Mouse (Mus musculus) limb, embryonic 13.5 days (tissue): ENCODE results near the gene Tedc2. TPM values are rescaled to one million over a fixed set of nuclear protein-coding genes. Genes with fewer than 3 reads are reported as not detected.
A peak's percentile ranks its signal among the peaks of the same experiment; 100 is the strongest.

Experiments used
- ATAC-seq: fragments of 200-750 bp; cut with Nextera tagmentation; 2 replicates; pipeline ENCODE4 v1.8.0; 2017; ENCODE audit warnings: low read depth, moderate number of reproducible peaks, moderate TSS enrichment; ENCODE audit not compliant: low FRiP score
- H3K27ac ChIP-seq: fragments of 300-500 bp; sonication (generic); 2 replicates; pipeline ENCODE4 v1.5.1; 2015; ENCODE audit warnings: inconsistent platforms, mild to moderate bottlenecking, moderate library complexity
- H3K27me3 ChIP-seq: fragments of 300-500 bp; sonication (generic); 2 replicates; pipeline ENCODE4 v1.6.1; 2015; ENCODE audit warnings: mild to moderate bottlenecking, inconsistent platforms
- H3K36me3 ChIP-seq: fragments of 300-500 bp; sonication (generic); 2 replicates; pipeline ENCODE4 v1.6.1; 2015; ENCODE audit warnings: inconsistent platforms, mild to moderate bottlenecking, moderate library complexity
- H3K4me1 ChIP-seq: fragments of 300-500 bp; sonication (generic); 2 replicates; pipeline ENCODE4 v1.6.1; 2015; ENCODE audit warnings: inconsistent platforms
- H3K4me2 ChIP-seq: fragments of 300-500 bp; sonication (generic); replicated peaks from 2 replicates; pipeline ENCODE4 v1.6.1; 2015; ENCODE audit warnings: inconsistent platforms, mild to moderate bottlenecking, moderate library complexity
- H3K4me3 ChIP-seq: fragments of 300-500 bp; sonication (generic); 2 replicates; pipeline ENCODE4 v1.5.1; 2015; ENCODE audit warnings: moderate library complexity, mild to moderate bottlenecking, inconsistent platforms
- H3K9ac ChIP-seq: fragments of 300-500 bp; sonication (generic); 2 replicates; pipeline ENCODE4 v1.6.1; 2015; ENCODE audit warnings: mild to moderate bottlenecking, inconsistent platforms
- H3K9me3 ChIP-seq: fragments of 300-500 bp; sonication (generic); 2 replicates; pipeline ENCODE4 v1.6.1; 2016; ENCODE audit warnings: inconsistent platforms
- WGBS: fragments of 180-500 bp; shearing (Covaris S2); methylation state at CpG from one replicate; pipeline ENCODE4 v1.1.7; 2015; 5-methylcytosine and 5-hydroxymethylcytosine counted together
- polyA plus RNA-seq: library from polyadenylated mRNA; unstranded; fragments of >200 nt; fragmentation: Nextera tagmentation; extraction: Ambion mirVana; gene quantifications from 2 replicates; pipeline ENCODE4 v1.2.1, GENCODE M21; 2015

The Tedc2 gene
- polyA plus RNA-seq: 15.8 and 16.3 TPM in 2 replicates

GRCm38 (mm10) chr17:24220435-24221411 lies at the start of gene Tedc2:
TSS of gene Tedc2 (minus strand) at chr17:24220851.
- peaks cover 14% of the 10 kb centered on the region for H3K4me1 ChIP-seq
- peak within 1 kb of the TSS; percentile 94 for H3K4me2 ChIP-seq
- 6% methylated on average over 41 of the region's 41 CpGs for WGBS
- H3K9me3 ChIP-seq: no peaks in the 10 kb centered on the region
- peaks cover 58% of the 10 kb centered on the region for H3K36me3 ChIP-seq
- peak within 1 kb of the TSS; percentile 7; the same call in 1 of the 2 replicates for H3K27ac ChIP-seq
- no peaks in the 10 kb centered on the region for H3K27me3 ChIP-seq
- H3K9ac ChIP-seq: peak within 1 kb of the TSS; percentile 84
- H3K4me3 ChIP-seq: peak within 1 kb of the TSS; percentile 85
- peak; percentile 91 for ATAC-seq

- H3K4me2 ChIP-seq: no peak overlapping the region
- no peak overlapping the region for H3K27ac ChIP-seq
- no peaks in the 10 kb centered on the region for H3K36me3 ChIP-seq
- WGBS: 95% methylated on average over 1 of the region's 1 CpGs
- ATAC-seq: no peak
- H3K4me1 ChIP-seq: no peaks in the 10 kb centered on the region
- H3K4me3 ChIP-seq: no peak overlapping the region
- H3K9me3 ChIP-seq: no peaks in the 10 kb centered on the region; the same call in 1 of the 2 replicates
- no peaks in the 10 kb centered on the region for H3K27me3 ChIP-seq
- no peak overlapping the region for H3K9ac ChIP-seq
Observed at GRCm38 (mm10) chr17:24267133-24267532, 46.5 kb upstream of the Tedc2 start.

GRCm38 (mm10) chr17:24264766-24265165 lies 44.1 kb upstream of the Tedc2 start:
- H3K9ac ChIP-seq: no peak overlapping the region
- WGBS: 68% methylated on average over 2 of the region's 2 CpGs
- no peak overlapping the region for H3K4me3 ChIP-seq
- no peaks in the 10 kb centered on the region; the same call in 1 of the 2 replicates for H3K9me3 ChIP-seq
- peaks cover 7% of the 10 kb centered on the region for H3K4me1 ChIP-seq
- ATAC-seq: no peak
- H3K27me3 ChIP-seq: no peaks in the 10 kb centered on the region
- no peak overlapping the region for H3K27ac ChIP-seq
- no peaks in the 10 kb centered on the region for H3K36me3 ChIP-seq
- no peak overlapping the region for H3K4me2 ChIP-seq

- 0 out of 2 replicates have a peak overlapping the region, but pooled peaks have one; percentile 1 for H3K4me2 ChIP-seq
- H3K4me3 ChIP-seq: no peak overlapping the region
- H3K36me3 ChIP-seq: no peaks in the 10 kb centered on the region
- ATAC-seq: no peak
- no peak overlapping the region; the same call in 1 of the 2 replicates for H3K9ac ChIP-seq
- WGBS: 31% methylated on average over 4 of the region's 4 CpGs
- no peak overlapping the region; the same call in 1 of the 2 replicates for H3K27ac ChIP-seq
- H3K4me1 ChIP-seq: peaks cover 7% of the 10 kb centered on the region
- H3K27me3 ChIP-seq: no peaks in the 10 kb centered on the region
- H3K9me3 ChIP-seq: no peaks in the 10 kb centered on the region; the same call in 1 of the 2 replicates
Observed at GRCm38 (mm10) chr17:24260516-24260915, 39.9 kb upstream of the Tedc2 start.

DNA sequence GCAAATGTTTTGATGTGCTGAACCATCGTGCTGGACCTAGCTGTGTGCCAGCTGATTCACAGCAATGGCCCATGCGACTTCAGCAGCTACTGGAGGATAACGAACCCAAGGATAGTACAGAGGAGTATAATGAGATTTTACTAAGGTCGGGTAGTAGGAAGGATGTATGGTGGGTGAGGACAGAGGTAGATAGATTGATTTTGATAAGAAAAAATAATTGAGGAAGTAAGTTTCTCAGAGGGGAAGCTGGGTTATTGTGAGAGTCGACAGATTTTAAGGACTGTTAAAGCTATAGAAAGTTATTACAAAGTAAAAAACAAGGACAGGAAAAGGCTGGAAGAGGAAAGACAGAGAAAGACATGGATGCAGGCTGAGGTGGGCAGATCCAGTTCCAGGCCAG lies 39.1 kb upstream of the Tedc2 start:
- Histone ChIP-seq H3K4me2 (no peak overlapping the region), H3K9me3 (no peaks in the 10 kb centered on the region; the same call in 1 of the 2 replicates), H3K27ac (no peak overlapping the region), H3K27me3 (no peaks in the 10 kb centered on the region), H3K4me1 (peaks cover 7% of the 10 kb centered on the region), H3K36me3 (no peaks in the 10 kb centered on the region), H3K9ac (no peak overlapping the region), H3K4me3 (no peak overlapping the region)
- 61% methylated on average over 5 of the region's 5 CpGs for WGBS
- ATAC-seq: no peak

- Histone ChIP-seq H3K27ac (no peak overlapping the region), H3K4me1 (peaks cover 7% of the 10 kb centered on the region), H3K9me3 (no peaks in the 10 kb centered on the region; the same call in 1 of the 2 replicates), H3K27me3 (no peaks in the 10 kb centered on the region), H3K9ac (no peak overlapping the region), H3K4me2 (no peak overlapping the region), H3K4me3 (no peak overlapping the region), H3K36me3 (no peaks in the 10 kb centered on the region)
- WGBS: 68% methylated on average over 4 of the region's 4 CpGs
- ATAC-seq: no peak
Observed at GRCm38 (mm10) chr17:24258981-24259380, 38.3 kb upstream of the Tedc2 start.

- peak overlapping the region; percentile 78 for H3K4me2 ChIP-seq
- H3K27me3 ChIP-seq: no peaks in the 10 kb centered on the region
- no peaks in the 10 kb centered on the region for H3K9me3 ChIP-seq
- H3K9ac ChIP-seq: peak overlapping the region; percentile 84; the same call in 1 of the 2 replicates
- no peak overlapping the region for H3K27ac ChIP-seq
- H3K4me1 ChIP-seq: peaks cover 19% of the 10 kb centered on the region
- 96% methylated on average over 2 of the region's 2 CpGs for WGBS
- H3K36me3 ChIP-seq: peaks cover 19% of the 10 kb centered on the region
- ATAC-seq: no peak
- H3K4me3 ChIP-seq: peak overlapping the region; percentile 76; the same call in 1 of the 2 replicates
Observed at GRCm38 (mm10) chr17:24252329-24252728, 31.7 kb upstream of the Tedc2 start.

DNA sequence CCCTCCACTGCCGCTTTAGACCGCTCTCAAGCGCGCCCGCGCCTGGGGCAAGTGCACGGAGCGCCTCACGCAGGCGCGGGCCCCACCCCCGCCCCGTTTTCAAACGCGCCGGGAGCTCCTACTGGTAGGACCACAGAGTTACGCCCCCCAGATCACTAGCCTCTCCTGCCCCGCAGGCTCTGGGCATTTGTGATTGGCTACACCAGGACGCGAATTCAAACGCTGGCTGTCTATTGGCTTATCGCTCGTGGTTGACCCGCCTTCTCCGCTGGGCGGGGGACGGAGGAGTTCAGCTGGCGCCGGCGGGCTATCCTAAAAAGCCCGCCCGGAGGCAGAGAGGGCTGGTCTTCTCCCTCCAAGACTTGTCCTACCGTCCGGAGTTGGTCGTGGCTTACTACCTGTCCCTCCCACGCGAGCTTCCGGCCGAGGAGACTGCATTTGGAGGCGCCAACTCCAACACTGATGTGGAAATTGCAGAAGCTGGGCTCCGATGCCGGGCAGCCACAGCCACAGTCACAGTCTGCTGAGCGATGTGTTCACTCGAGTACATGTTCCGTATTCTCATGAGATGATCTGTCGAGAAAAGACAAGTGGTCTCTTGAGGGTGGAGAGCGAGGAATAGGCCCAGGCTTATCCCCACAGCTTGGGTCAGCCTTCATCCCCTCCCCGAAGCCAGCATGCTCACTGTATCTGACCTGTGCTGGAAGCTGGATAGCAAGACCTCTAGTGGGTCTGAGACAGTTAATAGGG lies 30.8 kb upstream of the Tedc2 start, which contains the start of gene Ccnf:
Gene Ccnf (minus strand): TSS at position 165 of the 750 bp plus-strand sequence.
- Histone ChIP-seq H3K27me3 (no peaks in the 10 kb centered on the region), H3K27ac (peak within 1 kb of the TSS; percentile 85), H3K9ac (peak within 1 kb of the TSS; percentile 84), H3K36me3 (peaks cover 28% of the 10 kb centered on the region), H3K4me2 (peak within 1 kb of the TSS; percentile 78), H3K4me1 (peaks cover 19% of the 10 kb centered on the region), H3K9me3 (no peaks in the 10 kb centered on the region), H3K4me3 (peak within 1 kb of the TSS; percentile 76)
- ATAC-seq: peak; percentile 100
- under 1% methylated on average over 48 of the region's 48 CpGs for WGBS

- no peak for ATAC-seq
- H3K4me2 ChIP-seq: peak overlapping the region; percentile 78
- H3K9ac ChIP-seq: peak overlapping the region; percentile 80
- H3K4me3 ChIP-seq: peak overlapping the region; percentile 76
- peak overlapping the region; percentile 77 for H3K27ac ChIP-seq
- H3K4me1 ChIP-seq: peaks cover 19% of the 10 kb centered on the region
- no peaks in the 10 kb centered on the region for H3K9me3 ChIP-seq
- under 1% methylated on average over 32 of the region's 32 CpGs for WGBS
- H3K27me3 ChIP-seq: no peaks in the 10 kb centered on the region
- peaks cover 32% of the 10 kb centered on the region for H3K36me3 ChIP-seq
Observed at GRCm38 (mm10) chr17:24250988-24251319, 30.3 kb upstream of the Tedc2 start.

GRCm38 (mm10) chr17:24248641-24249040 lies 28.0 kb upstream of the Tedc2 start:
- no peak for ATAC-seq
- Histone ChIP-seq H3K9me3 (peaks cover 9% of the 10 kb centered on the region), H3K4me2 (no peak overlapping the region), H3K4me3 (no peak overlapping the region), H3K9ac (no peak overlapping the region), H3K27ac (no peak overlapping the region), H3K4me1 (peaks cover 19% of the 10 kb centered on the region), H3K27me3 (no peaks in the 10 kb centered on the region), H3K36me3 (peaks cover 49% of the 10 kb centered on the region)
- WGBS: 95% methylated on average over 2 of the region's 2 CpGs

- 98% methylated on average over 8 of the region's 8 CpGs for WGBS
Observed at GRCm38 (mm10) chr17:24244061-24244460, 23.4 kb upstream of the Tedc2 start.

More at GRCm38 (mm10) chr17:24244061-24244460, 23.4 kb upstream of the Tedc2 start:
- H3K9me3 ChIP-seq: peaks cover 11% of the 10 kb centered on the region
- no peak for ATAC-seq
- no peak overlapping the region for H3K4me3 ChIP-seq
- H3K4me2 ChIP-seq: no peak overlapping the region
- no peak overlapping the region for H3K27ac ChIP-seq
- H3K9ac ChIP-seq: no peak overlapping the region
- H3K36me3 ChIP-seq: peaks cover 93% of the 10 kb centered on the region
- no peaks in the 10 kb centered on the region for H3K27me3 ChIP-seq
- H3K4me1 ChIP-seq: 0 out of 2 replicates have a peak, but pooled peaks cover under 1% of the 10 kb centered on the region
